Mouse (Mus musculus): ENCODE data around the gene Fam72a. TPM values are rescaled to one million over a fixed set of nuclear protein-coding genes. Genes with fewer than 3 reads are reported as not detected.

Fam72a gene
- 4.1 and 5.1 TPM in 2 replicates for polyA plus RNA-seq (2014; fragmentation: Nextera tagmentation; extraction: Ambion mirVana)

GRCm38 (mm10) chr1:131527281-131528080 is at the start of gene Fam72a, which contains the start of gene Srgap2:
Fam72a (plus strand) TSS chr1:131527903.
Srgap2 (minus strand) TSS chr1:131527352.
- under 1% methylated on average over 44 of the region's 44 CpGs for WGBS
- Histone ChIP-seq H3K36me3 (replicated peaks; ENCODE audit: control insufficient read depth, insufficient read depth, low read depth, low read length) (no peaks in the 10 kb centered on the region), H3K27me3 (ENCODE audit: control insufficient read depth, insufficient read depth, low read length) (no peaks in the 10 kb centered on the region), H3K9ac (replicated peaks; ENCODE audit: low read length) (peak within 1 kb of the TSS; percentile 89), H3K27ac (replicated peaks; ENCODE audit: low read depth, low read length) (peak within 1 kb of the TSS; percentile 87), H3K4me1 (ENCODE audit: control insufficient read depth, insufficient read depth, low read length) (peaks cover 6% of the 10 kb centered on the region; the same call in 1 of the 2 replicates), H3K9me3 (replicated peaks; ENCODE audit: control insufficient read depth, low read length) (no peaks in the 10 kb centered on the region), H3K4me3 (ENCODE audit: low read depth, low read length) (peak within 1 kb of the TSS; percentile 80), H3K4me2 (ENCODE audit: low read depth, low read length) (peak within 1 kb of the TSS; percentile 92)
- ATAC-seq (replicated peaks; ENCODE audit: insufficient number of reproducible peaks, low FRiP score, low TSS enrichment, low read depth) (peak; percentile 98), DNase-seq (ENCODE audit: low spot score) (peak; percentile 99)

- 54% methylated on average over 2 of the region's 2 CpGs for WGBS
Observed at GRCm38 (mm10) chr1:131478770-131479305, 48.9 kb upstream of the Fam72a start.

GRCm38 (mm10) chr1:131481391-131481790 is 46.3 kb upstream of the Fam72a start:
- no peak for DNase-seq (ENCODE audit: low spot score)
- Histone ChIP-seq H3K27me3 (ENCODE audit: control insufficient read depth, insufficient read depth, low read length) (no peaks in the 10 kb centered on the region), H3K9me3 (replicated peaks; ENCODE audit: control insufficient read depth, low read length) (no peaks in the 10 kb centered on the region), H3K4me2 (ENCODE audit: low read depth, low read length) (no peak overlapping the region), H3K27ac (replicated peaks; ENCODE audit: low read depth, low read length) (no peak overlapping the region), H3K9ac (replicated peaks; ENCODE audit: low read length) (no peak overlapping the region), H3K4me1 (ENCODE audit: control insufficient read depth, insufficient read depth, low read length) (no peaks in the 10 kb centered on the region), H3K36me3 (replicated peaks; ENCODE audit: control insufficient read depth, insufficient read depth, low read depth, low read length) (no peaks in the 10 kb centered on the region), H3K4me3 (ENCODE audit: low read depth, low read length) (no peak overlapping the region)
- no peak for ATAC-seq (replicated peaks; ENCODE audit: insufficient number of reproducible peaks, low FRiP score, low TSS enrichment, low read depth)

More at GRCm38 (mm10) chr1:131478770-131479305, 48.9 kb upstream of the Fam72a start:
- Histone ChIP-seq H3K9ac (replicated peaks; ENCODE audit: low read length) (no peak overlapping the region), H3K4me1 (ENCODE audit: control insufficient read depth, insufficient read depth, low read length) (no peaks in the 10 kb centered on the region), H3K27me3 (ENCODE audit: control insufficient read depth, insufficient read depth, low read length) (no peaks in the 10 kb centered on the region), H3K36me3 (replicated peaks; ENCODE audit: control insufficient read depth, insufficient read depth, low read depth, low read length) (no peaks in the 10 kb centered on the region), H3K9me3 (replicated peaks; ENCODE audit: control insufficient read depth, low read length) (no peaks in the 10 kb centered on the region), H3K4me3 (ENCODE audit: low read depth, low read length) (no peak overlapping the region), H3K4me2 (ENCODE audit: low read depth, low read length) (no peak overlapping the region), H3K27ac (replicated peaks; ENCODE audit: low read depth, low read length) (no peak overlapping the region)
- DNase-seq (ENCODE audit: low spot score): peak; percentile 11
- no peak for ATAC-seq (replicated peaks; ENCODE audit: insufficient number of reproducible peaks, low FRiP score, low TSS enrichment, low read depth)

- WGBS: 85% methylated on average over 3 of the region's 3 CpGs
- H3K9ac ChIP-seq (replicated peaks; ENCODE audit: low read length): no peak overlapping the region
- no peaks in the 10 kb centered on the region for H3K27me3 ChIP-seq (ENCODE audit: control insufficient read depth, insufficient read depth, low read length)
- H3K9me3 ChIP-seq (replicated peaks; ENCODE audit: control insufficient read depth, low read length): no peaks in the 10 kb centered on the region
- no peak overlapping the region for H3K4me2 ChIP-seq (ENCODE audit: low read depth, low read length)
- DNase-seq (ENCODE audit: low spot score) (no peak), ATAC-seq (replicated peaks; ENCODE audit: insufficient number of reproducible peaks, low FRiP score, low TSS enrichment, low read depth) (no peak)
- H3K27ac ChIP-seq (replicated peaks; ENCODE audit: low read depth, low read length): no peak overlapping the region
- no peaks in the 10 kb centered on the region for H3K4me1 ChIP-seq (ENCODE audit: control insufficient read depth, insufficient read depth, low read length)
- no peak overlapping the region for H3K4me3 ChIP-seq (ENCODE audit: low read depth, low read length)
- H3K36me3 ChIP-seq (replicated peaks; ENCODE audit: control insufficient read depth, insufficient read depth, low read depth, low read length): no peaks in the 10 kb centered on the region
Observed at GRCm38 (mm10) chr1:131482242-131482641, 45.5 kb upstream of the Fam72a start.

GRCm38 (mm10) chr1:131486094-131486850 is 41.4 kb upstream of the Fam72a start:
- DNase-seq (ENCODE audit: low spot score) (no peak), ATAC-seq (replicated peaks; ENCODE audit: insufficient number of reproducible peaks, low FRiP score, low TSS enrichment, low read depth) (no peak)
- Histone ChIP-seq H3K4me3 (ENCODE audit: low read depth, low read length) (no peak overlapping the region), H3K36me3 (replicated peaks; ENCODE audit: control insufficient read depth, insufficient read depth, low read depth, low read length) (no peaks in the 10 kb centered on the region), H3K9me3 (replicated peaks; ENCODE audit: control insufficient read depth, low read length) (no peaks in the 10 kb centered on the region), H3K27me3 (ENCODE audit: control insufficient read depth, insufficient read depth, low read length) (no peaks in the 10 kb centered on the region), H3K27ac (replicated peaks; ENCODE audit: low read depth, low read length) (no peak overlapping the region), H3K4me1 (ENCODE audit: control insufficient read depth, insufficient read depth, low read length) (no peaks in the 10 kb centered on the region), H3K4me2 (ENCODE audit: low read depth, low read length) (no peak overlapping the region), H3K9ac (replicated peaks; ENCODE audit: low read length) (no peak overlapping the region)
- 57% methylated on average over 5 of the region's 5 CpGs for WGBS

GRCm38 (mm10) chr1:131489312-131489711 is 38.4 kb upstream of the Fam72a start:
- Histone ChIP-seq H3K4me3 (ENCODE audit: low read depth, low read length) (no peak overlapping the region), H3K36me3 (replicated peaks; ENCODE audit: control insufficient read depth, insufficient read depth, low read depth, low read length) (no peaks in the 10 kb centered on the region), H3K4me2 (ENCODE audit: low read depth, low read length) (no peak overlapping the region), H3K4me1 (ENCODE audit: control insufficient read depth, insufficient read depth, low read length) (no peaks in the 10 kb centered on the region), H3K9me3 (replicated peaks; ENCODE audit: control insufficient read depth, low read length) (no peaks in the 10 kb centered on the region), H3K27me3 (ENCODE audit: control insufficient read depth, insufficient read depth, low read length) (no peaks in the 10 kb centered on the region), H3K9ac (replicated peaks; ENCODE audit: low read length) (no peak overlapping the region), H3K27ac (replicated peaks; ENCODE audit: low read depth, low read length) (no peak overlapping the region)
- 90% methylated on average over 3 of the region's 3 CpGs for WGBS
- DNase-seq (ENCODE audit: low spot score) (no peak), ATAC-seq (replicated peaks; ENCODE audit: insufficient number of reproducible peaks, low FRiP score, low TSS enrichment, low read depth) (no peak)

GRCm38 (mm10) chr1:131491579-131491978 is 36.1 kb upstream of the Fam72a start:
- 63% methylated on average over 4 of the region's 4 CpGs for WGBS
- Histone ChIP-seq H3K27me3 (ENCODE audit: control insufficient read depth, insufficient read depth, low read length) (no peaks in the 10 kb centered on the region), H3K9ac (replicated peaks; ENCODE audit: low read length) (no peak overlapping the region), H3K36me3 (replicated peaks; ENCODE audit: control insufficient read depth, insufficient read depth, low read depth, low read length) (no peaks in the 10 kb centered on the region), H3K4me2 (ENCODE audit: low read depth, low read length) (no peak overlapping the region), H3K9me3 (replicated peaks; ENCODE audit: control insufficient read depth, low read length) (no peaks in the 10 kb centered on the region), H3K4me1 (ENCODE audit: control insufficient read depth, insufficient read depth, low read length) (no peaks in the 10 kb centered on the region), H3K4me3 (ENCODE audit: low read depth, low read length) (no peak overlapping the region), H3K27ac (replicated peaks; ENCODE audit: low read depth, low read length) (no peak overlapping the region)
- DNase-seq (ENCODE audit: low spot score) (no peak), ATAC-seq (replicated peaks; ENCODE audit: insufficient number of reproducible peaks, low FRiP score, low TSS enrichment, low read depth) (no peak)

- no peak overlapping the region for H3K27ac ChIP-seq (replicated peaks; ENCODE audit: low read depth, low read length)
- no peak for ATAC-seq (replicated peaks; ENCODE audit: insufficient number of reproducible peaks, low FRiP score, low TSS enrichment, low read depth)
- no peaks in the 10 kb centered on the region for H3K9me3 ChIP-seq (replicated peaks; ENCODE audit: control insufficient read depth, low read length)
- no peaks in the 10 kb centered on the region for H3K36me3 ChIP-seq (replicated peaks; ENCODE audit: control insufficient read depth, insufficient read depth, low read depth, low read length)
- H3K4me1 ChIP-seq (ENCODE audit: control insufficient read depth, insufficient read depth, low read length): no peaks in the 10 kb centered on the region
- DNase-seq (ENCODE audit: low spot score): no peak
- H3K9ac ChIP-seq (replicated peaks; ENCODE audit: low read length): no peak overlapping the region
- H3K4me3 ChIP-seq (ENCODE audit: low read depth, low read length): no peak overlapping the region
- 69% methylated on average over 2 of the region's 2 CpGs for WGBS
- no peak overlapping the region for H3K4me2 ChIP-seq (ENCODE audit: low read depth, low read length)
- H3K27me3 ChIP-seq (ENCODE audit: control insufficient read depth, insufficient read depth, low read length): no peaks in the 10 kb centered on the region
Observed at GRCm38 (mm10) chr1:131492360-131492759, 35.3 kb upstream of the Fam72a start.

All from embryonic facial prominence, embryonic 11.5 days (tissue).